Mouse (Mus musculus) C2C12 (cell line): ENCODE measurements around the gene Hspb11. TPM values are rescaled to one million over a fixed set of nuclear protein-coding genes. Genes with fewer than 3 reads are reported as not detected.

Experiments
- polyA plus RNA-seq: library from polyadenylated mRNA; unstranded; fragments of >200 nt; fragmentation: generic; extraction: Trizol; gene quantifications from one replicate; pipeline ENCODE4 v1.2.1, GENCODE M21; 2012; ENCODE audit warnings: missing spikeins

Gene Hspb11
- polyA plus RNA-seq, 1 experiment, result 15.5 TPM

Other genes with a start within 250 kb of the Hspb11 start
- gene Mrpl37, start 186.7 kb upstream of the Hspb11 start, polyA plus RNA-seq, result 75.5 TPM
- 9.5 TPM for gene Cyb5rl, start 186.6 kb upstream of the Hspb11 start, polyA plus RNA-seq
- gene Cdcp2, start 156.7 kb upstream of the Hspb11 start, polyA plus RNA-seq, result not detected
- gene Tmem59, start 75.2 kb upstream of the Hspb11 start, polyA plus RNA-seq, result 142 TPM
- gene Tceanc2, start 74.5 kb upstream of the Hspb11 start, polyA plus RNA-seq, result 15.6 TPM
- gene Ldlrad1, start 44.4 kb upstream of the Hspb11 start, polyA plus RNA-seq, result not detected
- gene Lrrc42, start 61 bp upstream of the Hspb11 start, polyA plus RNA-seq, result 32.5 TPM
- gene Dio1, start 53.6 kb downstream of the Hspb11 start, polyA plus RNA-seq, result not detected
- gene Yipf1, start 60.8 kb downstream of the Hspb11 start, polyA plus RNA-seq, result 35.1 TPM
- gene Ndc1, start 114.2 kb downstream of the Hspb11 start, polyA plus RNA-seq, result 22.8 TPM
- gene Glis1, start 181.0 kb downstream of the Hspb11 start, polyA plus RNA-seq, result 0.40 TPM